9 mouse cellular contexts compared by ENCODE assay signal in the genomic region with DNA sequence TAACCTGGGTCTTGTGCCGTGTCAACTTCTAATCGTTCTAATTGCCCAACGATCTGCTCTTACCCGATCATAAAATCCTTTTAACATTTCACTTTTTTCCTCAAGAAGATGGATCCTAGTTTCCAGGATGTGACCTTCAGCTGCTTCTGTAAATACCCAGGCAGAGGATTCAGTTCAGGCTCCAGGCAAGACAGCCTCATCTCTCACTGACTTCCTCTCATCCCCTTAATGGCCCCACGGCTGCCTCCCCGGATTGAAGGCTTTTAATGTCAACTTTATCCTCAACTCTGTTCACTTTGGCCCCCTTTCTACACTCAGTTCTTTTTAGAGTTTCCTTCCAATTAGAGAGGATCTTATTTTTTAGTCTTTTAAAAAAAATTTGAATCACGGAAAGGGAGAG.
DNase-seq lines count a peak whose midpoint lies in the region; ATAC-seq and TF ChIP-seq lines count a peak whose summit lies in the region.
"Had no signal": no experiment of that assay in that cellular context is flagged by ENCODE, and none has a peak within 500 bp of the region (broad histone marks: within the 10 kb centered on the region; RNA-seq: fewer than 3 reads in every experiment).

No protein-coding gene starts in this region.

- H3K4me1 ChIP-seq in heart, embryonic 16.5 days (ENCODE audit: control insufficient read depth, insufficient read depth, low read length), result peaks cover 3% of the 10 kb centered on the region; the same call in 1 of the 2 replicates
- H3K4me1 ChIP-seq in lung, postnatal 0 days (ENCODE audit: insufficient read depth, low read depth, low read length), result no peaks in the 10 kb centered on the region
- peaks cover 7% of the 10 kb centered on the region for H3K4me1 ChIP-seq in hindbrain, embryonic 16.5 days (ENCODE audit: control insufficient read depth, insufficient read depth, low read depth, low read length)
- H3K4me1 ChIP-seq in neural tube, embryonic 14.5 days (ENCODE audit: control insufficient read depth, insufficient read depth, low read length), result peaks cover 6% of the 10 kb centered on the region; the same call in 1 of the 2 replicates

- H3K27ac ChIP-seq in heart, embryonic 16.5 days (ENCODE audit: low read length), result no peak overlapping the region
- H3K27ac ChIP-seq in lung, postnatal 0 days (ENCODE audit: low read length), result no peak overlapping the region
- H3K27ac ChIP-seq in hindbrain, embryonic 16.5 days (ENCODE audit: low read depth, low read length), result peak overlapping the region; percentile 25; the same call in 1 of the 2 replicates
- H3K27ac ChIP-seq in neural tube, embryonic 14.5 days (ENCODE audit: low read depth, low read length), result no peak overlapping the region
- H3K27ac ChIP-seq: heart, embryonic 15.5 days had no signal

- no peak for ATAC-seq in heart, embryonic 16.5 days (replicated peaks; ENCODE audit: extremely low read depth, insufficient read depth, low FRiP score)
- ATAC-seq in lung, postnatal 0 days, result no peak
- no peak for ATAC-seq in hindbrain, embryonic 16.5 days
- ATAC-seq in neural tube, embryonic 14.5 days (ENCODE audit: low read depth), result no peak

- H3K9me3 ChIP-seq in heart, embryonic 16.5 days (replicated peaks; ENCODE audit: control insufficient read depth, low read length), result no peaks in the 10 kb centered on the region
- H3K9me3 ChIP-seq in lung, postnatal 0 days (ENCODE audit: low read length), result no peaks in the 10 kb centered on the region
- no peaks in the 10 kb centered on the region for H3K9me3 ChIP-seq in hindbrain, embryonic 16.5 days (ENCODE audit: control insufficient read depth, low read length)
- no peaks in the 10 kb centered on the region for H3K9me3 ChIP-seq in neural tube, embryonic 14.5 days (ENCODE audit: control insufficient read depth, low read length)
- H3K9me3 ChIP-seq: heart, embryonic 15.5 days had no signal

- intact Hi-C loops in heart, postnatal 25 days (cut with DNase I), result loop anchor here (10.0 kb wide), 1 partner anchor 100 kb away; no protein-coding TSS in a partner anchor

- H3K4me3 ChIP-seq in heart, embryonic 16.5 days (ENCODE audit: low read length), result no peak overlapping the region
- H3K4me3 ChIP-seq in lung, postnatal 0 days (ENCODE audit: low read depth, low read length), result no peak overlapping the region
- no peak overlapping the region for H3K4me3 ChIP-seq in hindbrain, embryonic 16.5 days (ENCODE audit: low read length)
- no peak overlapping the region for H3K4me3 ChIP-seq in neural tube, embryonic 14.5 days (ENCODE audit: low read depth, low read length)
- H3K4me3 ChIP-seq: heart, embryonic 15.5 days had no signal

- no peak for TF ChIP-seq CTCF in lung, postnatal 0 days (IDR thresholded peaks at IDR 0.05)

- no peaks in the 10 kb centered on the region for H3K27me3 ChIP-seq in heart, embryonic 16.5 days (ENCODE audit: control insufficient read depth, insufficient read depth, low read length)
- H3K27me3 ChIP-seq in lung, postnatal 0 days (replicated peaks; ENCODE audit: insufficient read depth, low read length), result no peaks in the 10 kb centered on the region
- H3K27me3 ChIP-seq in hindbrain, embryonic 16.5 days (replicated peaks; ENCODE audit: control insufficient read depth, insufficient read depth, low read length), result no peaks in the 10 kb centered on the region
- H3K27me3 ChIP-seq in neural tube, embryonic 14.5 days (ENCODE audit: control insufficient read depth, insufficient read depth, low read length), result no peaks in the 10 kb centered on the region
- H3K27me3 ChIP-seq: heart, embryonic 15.5 days had no signal

- H3K4me2 ChIP-seq in heart, embryonic 16.5 days (ENCODE audit: low read depth, low read length), result peak overlapping the region; percentile 21; the same call in 1 of the 2 replicates
- 0 out of 2 replicates have a peak overlapping the region, but pooled peaks have one; percentile 3 for H3K4me2 ChIP-seq in lung, postnatal 0 days (replicated peaks; ENCODE audit: low read depth, low read length)
- H3K4me2 ChIP-seq in hindbrain, embryonic 16.5 days (ENCODE audit: low read length), result no peak overlapping the region
- H3K4me2 ChIP-seq in neural tube, embryonic 14.5 days (ENCODE audit: low read depth, low read length), result peak overlapping the region; percentile 14
- H3K4me2 ChIP-seq: heart, embryonic 15.5 days had no signal

- no peak for TF ChIP-seq EP300 in lung, postnatal 0 days (IDR thresholded peaks at IDR 0.05)

- WGBS in heart, embryonic 16.5 days, result 50% methylated on average over 7 of the region's 7 CpGs
- WGBS in lung, postnatal 0 days, result 18% methylated on average over 7 of the region's 7 CpGs
- WGBS in hindbrain, embryonic 16.5 days, result 65% methylated on average over 7 of the region's 7 CpGs
- WGBS in neural tube, embryonic 14.5 days, result 19% methylated on average over 7 of the region's 7 CpGs

- H3K9ac ChIP-seq in heart, embryonic 16.5 days (ENCODE audit: low read length), result no peak overlapping the region
- H3K9ac ChIP-seq in lung, postnatal 0 days (replicated peaks; ENCODE audit: low read depth), result no peak overlapping the region
- no peak overlapping the region for H3K9ac ChIP-seq in hindbrain, embryonic 16.5 days (ENCODE audit: low read depth, low read length)
- no peak overlapping the region for H3K9ac ChIP-seq in neural tube, embryonic 14.5 days (replicated peaks; ENCODE audit: low read depth, low read length)
- H3K9ac ChIP-seq: heart, embryonic 15.5 days had no signal

- H3K36me3 ChIP-seq in heart, embryonic 16.5 days (ENCODE audit: control insufficient read depth, insufficient read depth), result no peaks in the 10 kb centered on the region
- no peaks in the 10 kb centered on the region for H3K36me3 ChIP-seq in lung, postnatal 0 days (ENCODE audit: insufficient read depth, low read length)
- no peaks in the 10 kb centered on the region for H3K36me3 ChIP-seq in hindbrain, embryonic 16.5 days (ENCODE audit: control insufficient read depth, insufficient read depth, low read length)
- H3K36me3 ChIP-seq in neural tube, embryonic 14.5 days (ENCODE audit: control insufficient read depth, insufficient read depth, low read length), result no peaks in the 10 kb centered on the region
- H3K36me3 ChIP-seq: heart, embryonic 15.5 days had no signal

- no peak for DNase-seq in heart, postnatal 25 days (ENCODE audit: low spot score)
- no peak for DNase-seq in lung, postnatal 0 days (ENCODE audit: low spot score)
- DNase-seq in lung, adult 18-20 months, result no peak
- DNase-seq in cerebellum, adult 9-10 months, result no peak
- DNase-seq: thymus, postnatal 4 days had no signal
